Mouse (Mus musculus): ENCODE measurements around the gene Zfp408. TPM values are rescaled to one million over a fixed set of nuclear protein-coding genes. Genes with fewer than 3 reads are reported as not detected.

The Zfp408 gene
- polyA plus RNA-seq, 1 experiment from 2014 or later: 13.8 TPM

Other genes starting within 250 kb of the Zfp408 start
- 159 and 168 TPM in 2 replicates for gene 1110051M20Rik, start 205.1 kb downstream of the Zfp408 start, polyA plus RNA-seq (2015; fragmentation: Nextera tagmentation; extraction: Ambion mirVana)
- 6.0 and 6.8 TPM in 2 replicates for gene Lrp4, start 192.3 kb downstream of the Zfp408 start, polyA plus RNA-seq (2015; fragmentation: Nextera tagmentation; extraction: Ambion mirVana)
- 132 and 139 TPM in 2 replicates for gene Ckap5, start 123.0 kb downstream of the Zfp408 start, polyA plus RNA-seq (2015; fragmentation: Nextera tagmentation; extraction: Ambion mirVana)
- 0.13 and 0.38 TPM in 2 replicates for gene F2, start 13.4 kb downstream of the Zfp408 start, polyA plus RNA-seq (2015; fragmentation: Nextera tagmentation; extraction: Ambion mirVana)
- 88.7 and 92.7 TPM in 2 replicates for gene Arhgap1, start 69 bp upstream of the Zfp408 start, polyA plus RNA-seq (2015; fragmentation: Nextera tagmentation; extraction: Ambion mirVana)
- 38.4 and 40.4 TPM in 2 replicates for gene Atg13, start 60.8 kb upstream of the Zfp408 start, polyA plus RNA-seq (2015; fragmentation: Nextera tagmentation; extraction: Ambion mirVana)
- 20.4 and 23.7 TPM in 2 replicates for gene Harbi1, start 61.1 kb upstream of the Zfp408 start, polyA plus RNA-seq (2015; fragmentation: Nextera tagmentation; extraction: Ambion mirVana)
- gene Ambra1, start 80.3 kb upstream of the Zfp408 start, polyA plus RNA-seq (2015; fragmentation: Nextera tagmentation; extraction: Ambion mirVana): 20.0 and 21.8 TPM in 2 replicates

Data from forebrain, embryonic 15.5 days (tissue).